ENCODE assay signal across 14 mouse cellular contexts in the genomic region with DNA sequence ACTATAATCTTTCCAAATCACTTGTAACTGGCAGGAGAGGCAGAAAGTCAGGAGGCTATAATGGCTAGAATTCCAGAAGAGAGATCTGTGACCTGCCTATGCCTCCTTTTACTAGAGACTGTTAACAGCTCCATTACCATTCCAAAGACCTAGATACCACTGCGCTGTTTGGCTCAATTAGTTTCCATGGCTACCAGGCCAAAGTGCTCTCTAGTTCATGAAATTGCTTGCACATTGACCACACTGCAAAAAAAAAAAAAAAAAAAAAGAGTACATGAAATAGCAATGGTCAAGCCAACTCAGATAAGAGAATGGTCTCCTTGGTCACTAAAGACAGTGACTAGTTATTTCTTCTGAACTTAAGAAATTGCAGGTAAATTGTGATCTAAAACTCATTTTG.
DNase-seq lines count a peak whose midpoint lies in the region; ATAC-seq and TF ChIP-seq lines count a peak whose summit lies in the region.
"Had no signal": no experiment of that assay in that cellular context is flagged by ENCODE, and none has a peak within 500 bp of the region (broad histone marks: within the 10 kb centered on the region; RNA-seq: fewer than 3 reads in every experiment).

No protein-coding gene starts in this region.

- no peaks in the 10 kb centered on the region for H3K27me3 ChIP-seq in kidney, adult 2 months (replicated peaks; ENCODE audit: control insufficient read depth, insufficient read depth, low read length)
- no peaks in the 10 kb centered on the region for H3K27me3 ChIP-seq in heart, embryonic 12.5 days (replicated peaks)
- H3K27me3 ChIP-seq: heart, embryonic 15.5 days; lung, embryonic 15.5 days; megakaryocyte, embryonic 14.5 days; neural tube, embryonic 13.5 days had no signal

- WGBS in kidney, adult 2 months, result 2% methylated on average over 1 of the region's 1 CpGs
- 33% methylated on average over 1 of the region's 1 CpGs for WGBS in heart, embryonic 12.5 days

- no peak for TF ChIP-seq CTCF in kidney, adult 2 months (conservative IDR thresholded peaks at IDR 0.05; ENCODE audit: insufficient read depth, insufficient read length, low read depth, low read length)

- no peak for ATAC-seq in inflammation-experienced regulatory T-cells, adult 6 months
- ATAC-seq in heart, embryonic 12.5 days (ENCODE audit: insufficient number of reproducible peaks, low FRiP score), result no peak

- peak; percentile 28 for DNase-seq in kidney, adult 2 months
- DNase-seq in kidney, postnatal 25 days, result no peak
- DNase-seq in R1 (ENCODE audit: low read depth, low spot score), result peak; percentile 77
- peak; percentile 42 for DNase-seq in embryo, embryonic 11 days
- peak; percentile 13 for DNase-seq in neural tube, embryonic 10.5 days (ENCODE audit: extremely low spot score, low spot score)
- no peak for DNase-seq in thymus, postnatal 4 days
- DNase-seq: cerebellum, adult 9-11 months; thymus, postnatal 14 days had no signal

- H3K9me3 ChIP-seq in heart, embryonic 12.5 days (replicated peaks), result no peaks in the 10 kb centered on the region
- H3K9me3 ChIP-seq: heart, embryonic 15.5 days; lung, embryonic 15.5 days; megakaryocyte, embryonic 14.5 days; neural tube, embryonic 13.5 days had no signal

- H3K27ac ChIP-seq in kidney, adult 2 months (ENCODE audit: insufficient read depth, low read depth, low read length), result no peak overlapping the region
- no peak overlapping the region for H3K27ac ChIP-seq in heart, embryonic 12.5 days (ENCODE audit: poor library complexity, severe bottlenecking)
- H3K27ac ChIP-seq: heart, embryonic 15.5 days; lung, embryonic 15.5 days; neural tube, embryonic 13.5 days had no signal

- H3K36me3 ChIP-seq in kidney, adult 2 months (ENCODE audit: control insufficient read depth, insufficient read depth, low read length), result no peaks in the 10 kb centered on the region
- H3K36me3 ChIP-seq in heart, embryonic 12.5 days, result no peaks in the 10 kb centered on the region
- H3K36me3 ChIP-seq: heart, embryonic 15.5 days; lung, embryonic 15.5 days; neural tube, embryonic 13.5 days had no signal

- H3K4me2 ChIP-seq in heart, embryonic 12.5 days, result no peak overlapping the region
- H3K4me2 ChIP-seq: heart, embryonic 15.5 days; lung, embryonic 15.5 days; neural tube, embryonic 13.5 days had no signal

- H3K9ac ChIP-seq in heart, embryonic 12.5 days, result no peak overlapping the region
- H3K9ac ChIP-seq: heart, embryonic 15.5 days; lung, embryonic 15.5 days; neural tube, embryonic 13.5 days had no signal

- H3K4me1 ChIP-seq in kidney, adult 2 months (ENCODE audit: control insufficient read depth, insufficient read depth, low read length), result no peaks in the 10 kb centered on the region
- no peaks in the 10 kb centered on the region for H3K4me1 ChIP-seq in heart, embryonic 12.5 days (replicated peaks)
- H3K4me1 ChIP-seq: heart, embryonic 15.5 days; lung, embryonic 15.5 days; megakaryocyte, embryonic 14.5 days had no signal

- no peak overlapping the region for H3K4me3 ChIP-seq in kidney, adult 2 months (ENCODE audit: insufficient read depth, low read depth, low read length)
- H3K4me3 ChIP-seq in heart, embryonic 12.5 days, result no peak overlapping the region
- H3K4me3 ChIP-seq: heart, embryonic 15.5 days; lung, embryonic 15.5 days; megakaryocyte, embryonic 14.5 days; neural tube, embryonic 13.5 days had no signal

- no peak for TF ChIP-seq POLR2A in kidney, adult 2 months (IDR thresholded peaks at IDR 0.05; ENCODE audit: low read depth, low read length)

Comparison
In these comparisons a context has a peak if more than half of its experiments do, and no peak if none do; other contexts are left out.
1. DNase-seq: peak in kidney, adult 2 months (single experiment), R1 (single experiment), embryo, embryonic 11 days (single experiment) and neural tube, embryonic 10.5 days (single experiment); none in kidney, postnatal 25 days (0 of 2) and thymus, postnatal 4 days (single experiment).